7 mouse cellular contexts compared by ENCODE assay signal in the genomic region with DNA sequence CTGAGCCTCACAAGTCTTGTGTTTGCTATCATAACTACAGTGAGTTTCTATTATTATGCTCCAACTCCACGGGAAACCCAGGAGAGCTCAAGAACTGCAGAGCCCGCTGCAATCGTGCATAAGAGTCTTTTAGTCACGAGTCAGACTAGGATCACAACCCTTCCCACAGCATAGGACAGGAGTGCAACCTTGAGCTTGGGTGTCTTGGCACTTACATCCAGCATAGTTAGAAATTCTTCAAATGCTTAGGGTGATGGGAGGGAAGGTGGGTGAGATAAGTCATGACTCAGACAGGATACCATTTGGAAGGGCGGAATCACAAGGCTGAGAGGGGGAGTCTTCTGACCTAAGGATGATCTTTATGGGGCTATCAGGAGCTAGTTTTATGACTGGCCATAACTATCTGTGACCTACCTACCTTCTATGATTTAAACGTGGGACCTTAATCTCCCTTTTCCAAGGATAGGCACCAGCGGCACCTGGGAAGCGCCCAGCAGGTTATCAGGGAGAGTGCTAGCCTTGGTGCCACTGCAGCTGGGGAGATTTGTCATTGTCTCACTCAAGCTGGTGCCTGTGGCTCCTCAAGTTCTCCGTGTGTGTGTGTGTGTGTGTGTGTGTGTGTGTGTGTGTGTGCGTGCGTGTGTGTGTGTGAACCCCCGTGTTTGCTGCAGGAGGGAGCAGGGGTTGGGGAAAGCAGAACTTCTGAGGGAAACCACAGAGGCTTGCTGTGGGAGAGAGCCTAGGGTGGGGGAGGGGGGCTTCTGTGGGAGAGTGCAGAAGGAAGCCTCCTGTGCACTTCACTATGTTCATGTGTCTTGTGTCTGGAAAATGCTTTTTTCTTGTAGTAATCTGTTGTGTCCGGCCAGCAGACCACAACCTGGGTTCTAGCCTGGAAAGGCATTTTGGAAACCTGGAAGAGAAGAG. TPM values are rescaled to one million over a fixed set of nuclear protein-coding genes. Genes with fewer than 3 reads are reported as not detected.
A peak's percentile ranks its signal among the peaks of the same experiment; 100 is the strongest.
DNase-seq lines count a peak whose midpoint lies in the region; ATAC-seq and TF ChIP-seq lines count a peak whose summit lies in the region.

No protein-coding gene starts in this region.

- intact Hi-C loops in gastrocnemius, adult 2 months (cut with DNase I), result loop anchor here (5.0 kb wide), 1 partner anchor 305 kb away; no protein-coding TSS in a partner anchor

- WGBS in hindbrain, embryonic 12.5 days, result 31% methylated on average over 13 of the region's 13 CpGs
- 30% methylated on average over 12 of the region's 13 CpGs for WGBS in midbrain, postnatal 0 days

- H3K4me2 ChIP-seq in hindbrain, embryonic 12.5 days (replicated peaks), result peak overlapping the region; percentile 29; the same call in 1 of the 2 replicates
- H3K4me2 ChIP-seq in midbrain, postnatal 0 days (ENCODE audit: low read depth, low read length, poor library complexity, severe bottlenecking), result peak overlapping the region; percentile 24; the same call in 1 of the 2 replicates

- no peak for ATAC-seq in hindbrain, embryonic 12.5 days (ENCODE audit: low FRiP score)
- ATAC-seq in midbrain, postnatal 0 days (ENCODE audit: low FRiP score), result no peak

- no peaks in the 10 kb centered on the region for H3K36me3 ChIP-seq in hindbrain, embryonic 12.5 days
- H3K36me3 ChIP-seq in midbrain, postnatal 0 days (ENCODE audit: insufficient read depth, low read length), result no peaks in the 10 kb centered on the region

- H3K27ac ChIP-seq in layer of hippocampus, adult 2 months, result no peak overlapping the region
- no peak overlapping the region for H3K27ac ChIP-seq in hindbrain, embryonic 12.5 days
- no peak overlapping the region for H3K27ac ChIP-seq in midbrain, postnatal 0 days (ENCODE audit: low read depth, low read length)
- H3K27ac ChIP-seq in gastrocnemius, adult 2 months, result no peak overlapping the region

- no peaks in the 10 kb centered on the region for H3K9me3 ChIP-seq in hindbrain, embryonic 12.5 days (replicated peaks)
- H3K9me3 ChIP-seq in midbrain, postnatal 0 days (ENCODE audit: low read length), result no peaks in the 10 kb centered on the region

- DNase-seq in layer of hippocampus, adult 2 months (ENCODE audit: low spot score in 2 of 2), result no peak
- DNase-seq in layer of hippocampus, adult 8-10 months (ENCODE audit: low spot score in 2 of 2), result no peak
- peak; percentile 50 for DNase-seq in ZHBTc4 (ENCODE audit: low read depth, low spot score)
- DNase-seq in midbrain, postnatal 0 days (ENCODE audit: low spot score), result no peak
- DNase-seq in gastrocnemius, adult 2 months, result no peak
- DNase-seq in cerebellum, adult 9-11 months, result no peak

- TF ChIP-seq CTCF in layer of hippocampus, adult 2 months (conservative IDR thresholded peaks at IDR 0.05), result no peak
- TF ChIP-seq CTCF in midbrain, postnatal 0 days (IDR thresholded peaks at IDR 0.05), result no peak
- TF ChIP-seq CTCF in gastrocnemius, adult 2 months (IDR thresholded peaks at IDR 0.05), result no peak

- no peak overlapping the region for H3K9ac ChIP-seq in hindbrain, embryonic 12.5 days
- H3K9ac ChIP-seq in midbrain, postnatal 0 days (replicated peaks; ENCODE audit: low read length, poor library complexity, severe bottlenecking), result no peak overlapping the region

- 0 out of 2 replicates have a peak, but pooled peaks cover 4% of the 10 kb centered on the region for H3K4me1 ChIP-seq in hindbrain, embryonic 12.5 days
- no peaks in the 10 kb centered on the region for H3K4me1 ChIP-seq in midbrain, postnatal 0 days (ENCODE audit: insufficient read depth, low read length)

- peak overlapping the region; percentile 20; the same call in 1 of the 2 replicates for H3K4me3 ChIP-seq in layer of hippocampus, adult 2 months
- H3K4me3 ChIP-seq in hindbrain, embryonic 12.5 days, result no peak overlapping the region
- H3K4me3 ChIP-seq in midbrain, postnatal 0 days (ENCODE audit: low read depth, low read length), result no peak overlapping the region
- H3K4me3 ChIP-seq in gastrocnemius, adult 2 months, result no peak overlapping the region

- H3K27me3 ChIP-seq in hindbrain, embryonic 12.5 days, result no peaks in the 10 kb centered on the region
- H3K27me3 ChIP-seq in midbrain, postnatal 0 days (ENCODE audit: insufficient read depth, low read length), result no peaks in the 10 kb centered on the region

RNA-seq across cellular contexts. Expression of gene Ccdc171, which starts 42.1 kb away (rescaled TPM):
- total RNA-seq in layer of hippocampus, adult 2 months (2021), result 1 to 10 TPM; 4.1 to 5.1 TPM
- total RNA-seq in layer of hippocampus, adult 8-10 months (2022), result 1 to 10 TPM; 4.1 to 4.5 (median 4.2) TPM
- polyA plus RNA-seq in hindbrain, embryonic 12.5 days (2016; fragmentation: Nextera tagmentation; extraction: Ambion mirVana), result 5.8 and 6.1 TPM in 2 replicates
- total RNA-seq in midbrain, postnatal 0 days (2014; rRNA removed), result 4.2 and 7.1 TPM in 2 replicates
- polyA plus RNA-seq in midbrain, postnatal 0 days (2015; fragmentation: Nextera tagmentation; extraction: Ambion mirVana), result 1.7 and 2.0 TPM in 2 replicates
- under 1 TPM; 0.59 to 0.70 TPM for total RNA-seq in gastrocnemius, adult 2 months (2021)
